Mouse (Mus musculus): ENCODE results near the gene C1qtnf12.

DNA sequence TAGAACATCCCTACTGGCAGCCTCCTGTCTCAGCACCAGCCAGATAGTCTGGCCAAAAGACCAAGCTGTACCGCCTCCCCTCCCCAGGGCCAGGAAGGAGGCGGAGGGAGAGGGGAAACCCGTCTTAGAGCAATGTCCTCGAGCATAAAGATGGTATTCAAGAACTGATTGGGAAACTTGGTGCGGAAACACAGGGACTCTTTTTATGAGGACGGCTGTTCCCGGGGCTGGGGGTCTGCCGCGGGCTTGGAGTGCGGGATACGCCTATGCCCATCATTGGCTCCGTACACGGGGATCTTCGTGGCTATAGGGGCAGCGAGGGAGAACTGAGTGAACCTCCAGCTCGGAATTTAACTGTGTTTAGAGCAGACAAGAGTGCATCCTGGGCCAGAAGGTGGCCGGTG, 19.1 kb upstream of the C1qtnf12 start:
- TF ChIP-seq CTCF (IDR thresholded peaks at IDR 0.05; ENCODE audit: control insufficient read depth, insufficient read depth, insufficient read length) (no peak), CEBPB (IDR thresholded peaks at IDR 0.05; ENCODE audit: low read depth) (no peak)
